Mouse (Mus musculus): ENCODE results near the gene Pcsk6. TPM values are rescaled to one million over a fixed set of nuclear protein-coding genes. Genes with fewer than 3 reads are reported as not detected.
"Not testable (repeated sequence)": the region's sequence is repeated elsewhere in the genome, so short reads cannot be mapped to it uniquely, and the experiment has no call there.

Gene Pcsk6
- total RNA-seq, 4 experiments from 2014 or later: 9.6 to 14.2 (median 11.9) TPM

GRCm38 (mm10) chr7:66046921-66047918 is 185.7 kb downstream of the Pcsk6 start:
- no peak for DNase-seq (ENCODE audit: low spot score in 2 of 2)

GRCm38 (mm10) chr7:66047975-66048374 is 186.4 kb downstream of the Pcsk6 start:
- DNase-seq (ENCODE audit: low spot score in 2 of 2): no peak

GRCm38 (mm10) chr7:66048446-66049230 is 187.1 kb downstream of the Pcsk6 start:
- no peak for DNase-seq (ENCODE audit: low spot score in 2 of 2)

GRCm38 (mm10) chr7:66053946-66054483 is 192.5 kb downstream of the Pcsk6 start:
- no peak for DNase-seq (ENCODE audit: low spot score in 2 of 2)

- not testable (repeated sequence) for DNase-seq (ENCODE audit: low spot score in 2 of 2)
Observed at GRCm38 (mm10) chr7:66055356-66055755, 193.8 kb downstream of the Pcsk6 start.

GRCm38 (mm10) chr7:66058703-66059102 is 197.2 kb downstream of the Pcsk6 start, which contains the start of gene Snrpa1:
Snrpa1 (plus strand) TSS chr7:66059003.
- no peak for DNase-seq (ENCODE audit: low spot score in 2 of 2)

GRCm38 (mm10) chr7:66060066-66060956 is 198.8 kb downstream of the Pcsk6 start:
- peak; percentile 75 to 78 for DNase-seq (ENCODE audit: low spot score in 2 of 2)

- no peak for DNase-seq (ENCODE audit: low spot score in 2 of 2)
Observed at GRCm38 (mm10) chr7:66061057-66061456, 199.5 kb downstream of the Pcsk6 start.

- DNase-seq (ENCODE audit: low spot score in 2 of 2): no peak
Observed at GRCm38 (mm10) chr7:66076411-66076810, 214.9 kb downstream of the Pcsk6 start.

GRCm38 (mm10) chr7:66079364-66080230 is 218.1 kb downstream of the Pcsk6 start, which contains the start of gene Selenos:
Selenos (plus strand) TSS chr7:66079649.
- peak; percentile 92 to 94 for DNase-seq (ENCODE audit: low spot score in 2 of 2)

- DNase-seq (ENCODE audit: low spot score in 2 of 2): no peak
Observed at GRCm38 (mm10) chr7:66080231-66080613, 218.7 kb downstream of the Pcsk6 start.

- no peak for DNase-seq (ENCODE audit: low spot score in 2 of 2)
Observed at GRCm38 (mm10) chr7:66083757-66084156, 222.2 kb downstream of the Pcsk6 start.

GRCm38 (mm10) chr7:66084546-66084945 is 223.0 kb downstream of the Pcsk6 start:
- peak; percentile 29 to 59 for DNase-seq (ENCODE audit: low spot score in 2 of 2)

GRCm38 (mm10) chr7:66087652-66088051 is 226.1 kb downstream of the Pcsk6 start:
- no peak for DNase-seq (ENCODE audit: low spot score in 2 of 2)

GRCm38 (mm10) chr7:66088077-66088476 is 226.5 kb downstream of the Pcsk6 start:
- DNase-seq (ENCODE audit: low spot score in 2 of 2): no peak

GRCm38 (mm10) chr7:66090676-66091190 is 229.2 kb downstream of the Pcsk6 start:
- DNase-seq (ENCODE audit: low spot score in 2 of 2): no peak

GRCm38 (mm10) chr7:66091553-66091952 is 230.0 kb downstream of the Pcsk6 start:
- DNase-seq (ENCODE audit: low spot score in 2 of 2): no peak

GRCm38 (mm10) chr7:66092656-66093055 is 231.1 kb downstream of the Pcsk6 start:
- DNase-seq (ENCODE audit: low spot score in 2 of 2): no peak

GRCm38 (mm10) chr7:66094141-66094540 is 232.6 kb downstream of the Pcsk6 start:
- peak in 1 of 2 experiments; percentile 52 for DNase-seq (ENCODE audit: low spot score in 2 of 2)
